Comparison of ENCODE assay signal across 9 mouse cellular contexts in genomic region chr3:38275321-38275720, GRCm38 (mm10).
DNase-seq lines count a peak whose midpoint lies in the region; ATAC-seq and TF ChIP-seq lines count a peak whose summit lies in the region.
"Had no signal": no experiment of that assay in that cellular context is flagged by ENCODE, and none has a peak within 500 bp of the region (broad histone marks: within the 10 kb centered on the region; RNA-seq: fewer than 3 reads in every experiment).

No protein-coding gene starts in this region.

- no peak for DNase-seq in lung, postnatal 36 days
- DNase-seq in heart, adult 8-10 months (ENCODE audit: low spot score) = peak; percentile 72
- peak; percentile 72 for DNase-seq in kidney, adult 9 months
- no peak for DNase-seq in cerebellum, postnatal 36 days
- no peak for DNase-seq in left cerebral cortex, adult 2 months (ENCODE audit: extremely low spot score in 1 of 2, low spot score in 2 of 2)
- DNase-seq in thymus, postnatal 14 days = no peak

- no peak for TF ChIP-seq CTCF in left cerebral cortex, adult 2 months (IDR thresholded peaks at IDR 0.05)

- peak overlapping the region; percentile 72 for H3K27ac ChIP-seq in lung, embryonic 16.5 days (ENCODE audit: low read length)
- H3K27ac ChIP-seq in stomach, embryonic 15.5 days = peak overlapping the region; percentile 63; the same call in 1 of the 2 replicates
- no peak overlapping the region for H3K27ac ChIP-seq in left cerebral cortex, adult 2 months

- peak; percentile 74 for ATAC-seq in lung, embryonic 16.5 days (ENCODE audit: low read depth)
- 0 out of 2 replicates have a peak, but pooled peaks have one; percentile 22 for ATAC-seq in stomach, embryonic 15.5 days (ENCODE audit: insufficient read depth, low FRiP score, low read depth)

- no peak overlapping the region for H3K9ac ChIP-seq in lung, embryonic 16.5 days (ENCODE audit: low read length)
- H3K9ac ChIP-seq in stomach, embryonic 15.5 days = no peak overlapping the region

- H3K4me1 ChIP-seq in lung, embryonic 16.5 days (replicated peaks; ENCODE audit: control insufficient read depth, insufficient read depth, low read length) = peaks cover 2% of the 10 kb centered on the region; the same call in 1 of the 2 replicates
- H3K4me1 ChIP-seq in stomach, embryonic 15.5 days = peaks cover 4% of the 10 kb centered on the region; the same call in 1 of the 2 replicates

- H3K9me3 ChIP-seq in lung, embryonic 16.5 days (ENCODE audit: control insufficient read depth, low read length) = no peaks in the 10 kb centered on the region
- H3K9me3 ChIP-seq in stomach, embryonic 15.5 days = no peaks in the 10 kb centered on the region
- H3K9me3 ChIP-seq: G1E had no signal

- no peaks in the 10 kb centered on the region for H3K27me3 ChIP-seq in lung, embryonic 16.5 days (ENCODE audit: control insufficient read depth, insufficient read depth, low read depth, low read length)
- no peaks in the 10 kb centered on the region for H3K27me3 ChIP-seq in stomach, embryonic 15.5 days (replicated peaks)

- H3K4me3 ChIP-seq in lung, embryonic 16.5 days (ENCODE audit: low read length) = no peak overlapping the region
- H3K4me3 ChIP-seq in stomach, embryonic 15.5 days (replicated peaks) = no peak overlapping the region
- H3K4me3 ChIP-seq in left cerebral cortex, adult 2 months = no peak overlapping the region

- intact Hi-C loops in left cerebral cortex, adult 2 months (cut with DNase I) = no loop called here

- WGBS in lung, embryonic 16.5 days = 40% methylated on average over 2 of the region's 2 CpGs
- WGBS in stomach, embryonic 15.5 days = 41% methylated on average over 2 of the region's 2 CpGs

- no peaks in the 10 kb centered on the region for H3K36me3 ChIP-seq in lung, embryonic 16.5 days (ENCODE audit: control insufficient read depth, insufficient read depth, low read length)
- H3K36me3 ChIP-seq in stomach, embryonic 15.5 days = no peaks in the 10 kb centered on the region
- H3K36me3 ChIP-seq: G1E had no signal

- H3K4me2 ChIP-seq in lung, embryonic 16.5 days (ENCODE audit: low read depth, low read length) = no peak overlapping the region
- H3K4me2 ChIP-seq in stomach, embryonic 15.5 days = no peak overlapping the region

Comparison
In these comparisons a context has a peak if more than half of its experiments do, and no peak if none do; other contexts are left out.
1. DNase-seq: peak in heart, adult 8-10 months (single experiment) and kidney, adult 9 months (single experiment); none in lung, postnatal 36 days (single experiment), cerebellum, postnatal 36 days (0 of 2), left cerebral cortex, adult 2 months (0 of 2) and thymus, postnatal 14 days (single experiment).